Mouse (Mus musculus): ENCODE results near the gene Cd3d. TPM values are rescaled to one million over a fixed set of nuclear protein-coding genes. Genes with fewer than 3 reads are reported as not detected.

Cd3d gene
- 0.04 TPM in 1 of 2 replicates, not detected in the other for polyA plus RNA-seq (2012)

GRCm38 (mm10) chr9:44981676-44982075 lies at the start of gene Cd3d:
TSS of gene Cd3d (plus strand) at chr9:44981786.

GRCm38 (mm10) chr9:44965126-44965832 lies 16.3 kb upstream of the Cd3d start, which contains the start of gene Ube4a:
TSS of gene Ube4a (minus strand) at chr9:44965600.

GRCm38 (mm10) chr9:44980242-44980641 lies 1.3 kb upstream of the Cd3d start, which contains the start of gene Cd3g:
TSS of gene Cd3g (minus strand) at chr9:44980431.

GRCm38 (mm10) chr9:45009180-45010078 lies 27.8 kb downstream of the Cd3d start, which contains the start of gene Cd3e:
TSS of gene Cd3e (minus strand) at chr9:45009627.

Other genes starting within 250 kb of the Cd3d start
- gene Phldb1, start 246.6 kb upstream of the Cd3d start, polyA plus RNA-seq (2012): 24.3 and 35.2 TPM in 2 replicates
- 13.3 and 16.4 TPM in 2 replicates for gene Arcn1, start 213.9 kb upstream of the Cd3d start, polyA plus RNA-seq (2012)
- 1.5 and 3.0 TPM in 2 replicates for gene Ift46, start 213.9 kb upstream of the Cd3d start, polyA plus RNA-seq (2012)
- 0.48 and 0.99 TPM in 2 replicates for gene Tmem25, start 182.5 kb upstream of the Cd3d start, polyA plus RNA-seq (2012)
- 0.53 and 0.61 TPM in 2 replicates for gene Ttc36, start 178.7 kb upstream of the Cd3d start, polyA plus RNA-seq (2012)
- 8.5 and 17.3 TPM in 2 replicates for gene Kmt2a, start 100.5 kb upstream of the Cd3d start, polyA plus RNA-seq (2012)
- 27.7 and 32.7 TPM in 2 replicates for gene Atp5l, start 61.0 kb upstream of the Cd3d start, polyA plus RNA-seq (2012)
- gene Ube4a, start 16.2 kb upstream of the Cd3d start, polyA plus RNA-seq (2012): 2.0 and 2.1 TPM in 2 replicates
- gene Cd3g, start 1.4 kb upstream of the Cd3d start, polyA plus RNA-seq (2012): 0.15 and 0.35 TPM in 2 replicates
- gene Cd3e, start 27.8 kb downstream of the Cd3d start, polyA plus RNA-seq (2012): 0.33 and 0.57 TPM in 2 replicates
- gene Mpzl2, start 58.0 kb downstream of the Cd3d start, polyA plus RNA-seq (2012): not detected in 2 replicates
- 0.02 TPM in 1 of 2 replicates, not detected in the other for gene Mpzl3, start 73.4 kb downstream of the Cd3d start, polyA plus RNA-seq (2012)
- 0.32 and 0.36 TPM in 2 replicates for gene Jaml, start 97.4 kb downstream of the Cd3d start, polyA plus RNA-seq (2012)
- 0.03 TPM in 1 of 2 replicates, not detected in the other for gene Scn2b, start 136.0 kb downstream of the Cd3d start, polyA plus RNA-seq (2012)
- 0.30 and 0.33 TPM in 2 replicates for gene Scn4b, start 156.6 kb downstream of the Cd3d start, polyA plus RNA-seq (2012)
- 0.04 and 0.14 TPM in 2 replicates for gene BC049352, start 200.2 kb downstream of the Cd3d start, polyA plus RNA-seq (2012)
- not detected in 2 replicates for gene Tmprss4, start 222.3 kb downstream of the Cd3d start, polyA plus RNA-seq (2012)